Mouse (Mus musculus) liver, adult (tissue): ENCODE results near the gene Tlr9.
A peak's percentile ranks its signal among the peaks of the same experiment; 100 is the strongest.

Experiments used
- GATA4 ChIP-seq: IDR thresholded peaks from 2 replicates; pipeline ENCODE4 v1.6.1; 2014; ENCODE audit warnings: mild to moderate bottlenecking, low read length; ENCODE audit not compliant: insufficient replicate concordance

Gene Tlr9

DNA sequence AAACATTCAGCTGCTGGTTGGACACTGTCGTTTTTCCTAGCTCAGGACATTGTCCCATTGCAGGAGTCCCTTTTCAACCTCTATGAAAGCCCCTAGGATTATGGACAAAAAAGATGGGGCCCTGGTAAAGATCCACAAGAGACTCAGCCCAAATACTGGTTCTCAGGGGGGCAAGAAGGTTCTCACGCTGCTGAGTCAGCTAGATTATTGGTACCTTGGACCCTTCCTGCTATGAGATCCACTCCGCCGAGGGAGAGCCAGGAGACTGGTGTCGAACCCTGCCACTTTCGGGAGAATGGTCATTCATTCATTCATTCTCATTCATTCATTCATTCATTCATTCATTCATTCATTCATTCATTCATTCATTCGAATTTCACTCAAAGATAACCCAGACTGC, 5.4 kb upstream of the Tlr9 start:
- no peak for TF ChIP-seq GATA4

GRCm38 (mm10) chr9:106220894-106221523, 1.4 kb upstream of the Tlr9 start:
- TF ChIP-seq GATA4: no peak

DNA sequence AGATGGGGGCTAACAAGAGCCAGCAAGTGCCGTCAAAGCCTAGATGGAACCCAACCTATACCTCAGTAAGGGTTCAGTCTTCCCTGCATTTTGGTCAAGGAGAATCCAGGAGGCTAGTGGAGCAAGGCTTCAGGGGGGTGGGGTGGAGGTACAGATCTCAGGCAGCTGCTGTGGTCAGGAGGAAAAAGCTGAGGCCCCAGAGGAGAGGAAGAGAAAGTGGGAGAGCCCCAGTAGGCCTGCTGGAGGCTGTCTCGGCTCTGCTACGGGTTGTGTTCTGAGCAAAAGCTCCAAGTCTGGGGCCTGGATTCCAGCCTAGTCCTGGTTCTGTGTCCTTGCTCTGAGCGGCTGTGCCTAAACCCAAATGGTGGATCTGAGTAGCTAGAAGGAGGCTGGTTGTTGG, 596 bp downstream of the Tlr9 start:
- TF ChIP-seq GATA4: no peak

- TF ChIP-seq GATA4: no peak
Observed at GRCm38 (mm10) chr9:106225469-106226150, 3.2 kb downstream of the Tlr9 start.

DNA sequence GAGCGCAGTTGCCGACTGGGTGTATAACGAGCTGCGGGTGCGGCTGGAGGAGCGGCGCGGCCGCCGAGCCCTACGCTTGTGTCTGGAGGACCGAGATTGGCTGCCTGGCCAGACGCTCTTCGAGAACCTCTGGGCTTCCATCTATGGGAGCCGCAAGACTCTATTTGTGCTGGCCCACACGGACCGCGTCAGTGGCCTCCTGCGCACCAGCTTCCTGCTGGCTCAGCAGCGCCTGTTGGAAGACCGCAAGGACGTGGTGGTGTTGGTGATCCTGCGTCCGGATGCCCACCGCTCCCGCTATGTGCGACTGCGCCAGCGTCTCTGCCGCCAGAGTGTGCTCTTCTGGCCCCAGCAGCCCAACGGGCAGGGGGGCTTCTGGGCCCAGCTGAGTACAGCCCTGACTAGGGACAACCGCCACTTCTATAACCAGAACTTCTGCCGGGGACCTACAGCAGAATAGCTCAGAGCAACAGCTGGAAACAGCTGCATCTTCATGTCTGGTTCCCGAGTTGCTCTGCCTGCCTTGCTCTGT, 3.8 kb downstream of the Tlr9 start:
- TF ChIP-seq GATA4: no peak

DNA sequence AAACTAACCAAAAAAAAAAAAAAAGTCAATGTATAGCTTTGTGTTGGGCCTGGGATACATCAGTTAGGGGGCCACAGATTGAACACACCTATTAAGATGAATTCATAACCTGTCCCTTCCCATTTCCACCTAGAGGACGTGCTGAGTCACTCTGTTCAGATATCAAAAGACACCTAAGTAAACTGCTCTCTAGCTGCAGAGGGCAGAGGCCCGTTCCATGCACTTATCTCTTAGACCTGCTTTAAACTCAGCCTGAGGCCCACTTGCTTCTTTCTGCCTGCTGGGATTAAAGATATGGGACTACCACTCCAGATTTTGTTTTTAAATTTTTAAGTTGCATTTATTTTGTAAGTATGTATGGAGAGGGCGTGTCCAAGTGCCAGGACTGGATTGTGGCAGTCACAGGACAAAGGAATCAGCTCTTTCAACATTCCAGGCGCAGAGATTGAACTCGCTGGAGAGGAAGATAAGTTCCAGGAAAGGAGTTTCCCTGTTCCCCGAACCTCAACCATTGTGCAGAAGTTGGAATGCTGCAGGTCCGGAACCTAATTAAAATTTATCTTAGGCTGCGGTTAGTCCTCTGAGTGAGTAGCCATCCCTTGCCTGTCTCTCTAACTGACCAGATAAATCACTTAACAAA, 5.5 kb downstream of the Tlr9 start:
- no peak for TF ChIP-seq GATA4

DNA sequence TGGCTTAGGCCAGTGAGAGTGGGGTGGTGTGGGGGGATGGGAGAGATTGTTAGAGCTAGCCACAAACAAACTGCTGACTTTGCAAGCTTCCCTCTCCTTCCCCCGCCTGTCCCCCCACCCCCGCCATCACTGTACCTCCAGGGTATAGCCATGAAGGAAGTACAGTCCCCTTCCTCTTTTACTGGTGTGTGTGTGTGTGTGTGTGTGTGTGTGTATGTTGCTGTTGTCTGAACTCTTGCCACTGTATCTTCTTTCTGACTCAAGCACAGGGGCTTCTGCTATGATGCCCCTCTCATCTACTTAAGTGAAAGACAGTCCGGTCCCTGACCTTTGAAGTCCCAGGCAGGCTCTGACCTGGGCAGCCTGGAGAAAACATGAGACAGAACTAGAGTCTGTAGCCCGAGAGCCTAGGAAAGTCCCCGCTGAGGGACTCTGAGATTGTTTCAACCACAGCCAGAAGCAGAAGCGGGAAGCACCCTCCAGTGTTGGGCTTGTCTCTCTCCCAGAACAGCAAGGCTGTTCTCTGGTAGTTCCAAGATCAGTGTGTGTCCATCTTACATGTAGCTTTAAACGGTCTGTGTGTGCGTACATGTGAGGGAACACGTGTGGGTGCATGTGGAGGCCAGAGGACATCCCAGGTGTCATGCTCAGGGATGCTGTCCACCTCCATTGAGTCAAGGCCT, 7.8 kb downstream of the Tlr9 start:
- no peak for TF ChIP-seq GATA4

DNA sequence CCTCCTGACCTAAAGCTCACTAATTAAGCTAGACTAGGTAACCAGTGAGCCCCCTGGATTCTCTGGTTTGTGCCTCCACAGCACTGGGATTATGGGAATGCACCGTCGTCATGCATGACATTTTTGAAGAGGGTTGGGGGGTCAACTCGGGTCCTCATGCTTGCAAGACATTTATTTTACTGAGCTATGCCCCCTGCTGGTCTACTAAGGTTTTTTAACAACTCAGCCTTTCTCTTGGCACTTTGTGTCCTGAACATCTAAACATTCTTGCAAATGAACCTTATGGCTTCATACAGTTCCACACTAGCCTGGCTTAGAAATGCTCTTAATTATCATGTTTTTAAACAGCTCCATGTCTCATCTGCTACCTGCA, 8.3 kb downstream of the Tlr9 start:
- TF ChIP-seq GATA4: no peak

DNA sequence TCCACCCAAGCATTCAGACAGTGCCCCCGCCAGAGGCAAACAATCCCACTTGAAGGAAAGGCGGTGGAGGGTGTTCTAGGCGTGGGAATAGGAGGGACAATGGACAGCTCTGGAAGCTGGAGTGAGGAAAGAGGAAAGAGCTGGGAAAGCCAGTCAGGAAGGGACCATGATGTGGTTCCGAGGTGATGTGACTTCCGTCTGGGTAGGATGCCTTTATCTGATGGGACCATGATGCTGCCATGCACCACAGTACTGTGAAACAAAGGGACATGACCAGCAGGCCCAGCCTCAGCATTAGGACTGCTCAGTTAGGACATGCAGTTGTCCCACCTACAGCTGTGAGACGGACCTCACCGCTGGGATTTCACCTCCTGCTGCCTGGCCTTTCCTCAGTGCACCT, 8.8 kb downstream of the Tlr9 start:
- peak; percentile 51; the same call in 1 of the 2 replicates for TF ChIP-seq GATA4

- no peak for TF ChIP-seq GATA4
Observed at GRCm38 (mm10) chr9:106231816-106232215, 9.4 kb downstream of the Tlr9 start.

- TF ChIP-seq GATA4: no peak
Observed at GRCm38 (mm10) chr9:106232956-106233355, 10.6 kb downstream of the Tlr9 start.

DNA sequence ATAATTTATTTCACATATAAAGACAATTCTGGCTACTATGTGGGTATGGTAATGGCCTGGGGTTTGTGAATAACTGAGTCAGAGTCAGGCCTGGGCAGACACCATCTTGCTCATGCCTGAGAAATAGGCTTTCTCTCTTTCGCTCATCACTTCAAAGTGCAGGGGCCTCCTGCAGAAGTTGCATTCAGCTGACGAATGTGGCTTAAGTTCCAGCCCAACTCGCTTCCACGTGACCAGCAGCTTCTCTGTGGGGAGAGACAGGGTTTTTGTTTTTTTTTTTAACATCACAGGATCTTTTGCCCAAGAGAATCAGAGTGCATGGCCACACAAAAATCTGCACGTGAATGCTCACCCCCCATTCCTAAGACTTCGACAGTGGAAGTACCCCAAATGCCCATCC, 11.6 kb downstream of the Tlr9 start:
- TF ChIP-seq GATA4: no peak

DNA sequence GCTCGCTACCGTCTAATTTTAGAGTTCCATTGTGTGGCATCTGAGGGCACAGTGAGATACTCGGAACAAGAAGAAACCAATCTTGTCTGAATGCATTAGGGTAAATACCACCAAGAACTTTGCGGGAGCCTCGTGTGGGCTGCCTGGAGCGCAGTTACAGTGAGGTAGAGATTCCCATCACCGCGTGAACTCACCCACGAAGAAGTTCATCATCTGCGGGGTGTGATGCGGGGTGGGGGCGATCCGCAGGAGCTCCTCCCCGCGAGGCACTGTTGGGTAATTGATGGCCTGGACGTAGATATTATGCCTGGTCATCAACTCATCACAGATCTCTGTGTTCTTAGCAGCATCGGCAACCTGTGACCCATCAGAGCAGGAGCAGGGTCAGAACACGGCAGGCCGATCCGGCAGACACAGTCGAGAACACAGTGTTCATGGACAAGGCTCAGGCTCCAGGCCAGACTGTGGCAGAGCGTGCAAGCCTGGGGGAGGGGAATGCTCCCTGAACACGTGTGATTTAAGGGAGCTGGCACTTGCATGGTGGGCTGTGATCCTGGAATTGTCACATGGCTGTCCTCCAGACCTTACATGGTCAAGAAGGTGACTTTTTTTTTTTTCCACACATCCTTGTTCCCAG, 12.9 kb downstream of the Tlr9 start:
- no peak for TF ChIP-seq GATA4

GRCm38 (mm10) chr9:106236156-106236817, 13.9 kb downstream of the Tlr9 start:
- no peak for TF ChIP-seq GATA4

GRCm38 (mm10) chr9:106236818-106237211, 14.4 kb downstream of the Tlr9 start:
- no peak for TF ChIP-seq GATA4
